Mouse (Mus musculus): ENCODE data around the gene Oas1f. TPM values are rescaled to one million over a fixed set of nuclear protein-coding genes. Genes with fewer than 3 reads are reported as not detected.
"Not testable (repeated sequence)": the region's sequence is repeated elsewhere in the genome, so short reads cannot be mapped to it uniquely, and the experiment has no call there.

Oas1f gene
- polyA plus RNA-seq, 1 experiment: not detected

GRCm38 (mm10) chr5:120902056-120902455, 54.9 kb downstream of the Oas1f start:
- H3K4me3 ChIP-seq (ENCODE audit: insufficient read depth, low read length): no peak overlapping the region
- no peak for TF ChIP-seq POLR2A (IDR thresholded peaks at IDR 0.05; ENCODE audit: extremely low read depth, insufficient read depth, low read length)
- no peak for TF ChIP-seq CTCF (IDR thresholded peaks at IDR 0.05; ENCODE audit: extremely low read depth, insufficient read depth, low read length)
- H3K27ac ChIP-seq (ENCODE audit: insufficient read depth, low read length): no peak overlapping the region
- H3K4me1 ChIP-seq (ENCODE audit: control insufficient read depth, insufficient read depth, low read length): no peaks in the 10 kb centered on the region

- H3K4me1 ChIP-seq (ENCODE audit: control insufficient read depth, insufficient read depth, low read length); H3K27ac ChIP-seq (ENCODE audit: insufficient read depth, low read length); H3K4me3 ChIP-seq (ENCODE audit: insufficient read depth, low read length): not testable (repeated sequence)
Measured at GRCm38 (mm10) chr5:120906791-120907733, 59.9 kb downstream of the Oas1f start, which contains the start of gene Oas1a. Gene Oas1a (minus strand): TSS chr5:120907521.

Other genes starting within 250 kb of the Oas1f start
- gene Rita1, start 234.8 kb upstream of the Oas1f start, polyA plus RNA-seq (2012; rRNA removed): 39.6 and 40.8 TPM in 2 replicates
- gene Ddx54, start 234.6 kb upstream of the Oas1f start, polyA plus RNA-seq (2012; rRNA removed): 30.3 and 31.0 TPM in 2 replicates
- 0.10 and 0.19 TPM in 2 replicates for gene Cfap73, start 213.1 kb upstream of the Oas1f start, polyA plus RNA-seq (2012; rRNA removed)
- gene Rasal1, start 198.6 kb upstream of the Oas1f start, polyA plus RNA-seq (2012; rRNA removed): 88.7 and 99.4 TPM in 2 replicates
- 89.7 and 91.8 TPM in 2 replicates for gene Dtx1, start 135.4 kb upstream of the Oas1f start, polyA plus RNA-seq (2012; rRNA removed)
- gene Oas2, start 97.5 kb upstream of the Oas1f start, polyA plus RNA-seq (2012; rRNA removed): 0.73 and 0.87 TPM in 2 replicates
- 0.04 and 0.13 TPM in 2 replicates for gene Oas3, start 69.7 kb upstream of the Oas1f start, polyA plus RNA-seq (2012; rRNA removed)
- not detected in 2 replicates for gene Oas1e, start 51.8 kb upstream of the Oas1f start, polyA plus RNA-seq (2012; rRNA removed)
- gene Oas1c, start 34.9 kb upstream of the Oas1f start, polyA plus RNA-seq (2012; rRNA removed): 2.3 TPM in 2 replicates
- gene Oas1h, start 14.1 kb downstream of the Oas1f start, polyA plus RNA-seq (2012; rRNA removed): not detected in 2 replicates
- 0.46 and 0.49 TPM in 2 replicates for gene Oas1g, start 40.2 kb downstream of the Oas1f start, polyA plus RNA-seq (2012; rRNA removed)
- gene Oas1a, start 60.2 kb downstream of the Oas1f start, polyA plus RNA-seq (2012; rRNA removed): 1.8 and 2.2 TPM in 2 replicates
- not detected in 2 replicates for gene Oas1d, start 67.2 kb downstream of the Oas1f start, polyA plus RNA-seq (2012; rRNA removed)
- gene Rph3a, start 162.7 kb downstream of the Oas1f start, polyA plus RNA-seq (2012; rRNA removed): 256 and 278 TPM in 2 replicates

Data from cortical plate, adult 2 months (tissue).